Mouse (Mus musculus): ENCODE data around the gene Sfxn1.

- peak; percentile 49; the same call in 1 of the 2 replicates for TF ChIP-seq EP300 (IDR thresholded peaks at IDR 0.05; ENCODE audit: low read depth)
- no peak for TF ChIP-seq CTCF (IDR thresholded peaks at IDR 0.05; ENCODE audit: low read depth)
These were observed 29.6 kb downstream of the Sfxn1 start for GRCm38 (mm10) chr13:54101031-54101820.
